Mouse (Mus musculus) stomach, embryonic 15.5 days (tissue): ENCODE results near the gene Zfand5. TPM values are rescaled to one million over a fixed set of nuclear protein-coding genes. Genes with fewer than 3 reads are reported as not detected.

Experiments
- ATAC-seq: fragments of 200-750 bp; cut with Nextera tagmentation; 2 replicates; pipeline ENCODE4 v1.8.0; 2017; ENCODE audit warnings: low read depth, moderate number of reproducible peaks, moderate TSS enrichment; ENCODE audit not compliant: insufficient read depth, low FRiP score
- H3K27ac ChIP-seq: fragments of 300-500 bp; sonication (generic); 2 replicates; pipeline ENCODE4 v1.5.1; 2015; ENCODE audit warnings: mild to moderate bottlenecking, inconsistent platforms
- H3K27me3 ChIP-seq: fragments of 300-500 bp; sonication (generic); replicated peaks from 2 replicates; pipeline ENCODE4 v1.6.1; 2015; ENCODE audit warnings: inconsistent platforms
- H3K36me3 ChIP-seq: fragments of 300-500 bp; sonication (generic); 2 replicates; pipeline ENCODE4 v1.6.1; 2015; ENCODE audit warnings: inconsistent platforms
- H3K4me1 ChIP-seq: fragments of 300-500 bp; sonication (generic); 2 replicates; pipeline ENCODE4 v1.6.1; 2015; ENCODE audit warnings: inconsistent platforms
- H3K4me2 ChIP-seq: fragments of 300-500 bp; sonication (generic); 2 replicates; pipeline ENCODE4 v1.6.1; 2015; ENCODE audit warnings: mild to moderate bottlenecking, inconsistent platforms
- H3K4me3 ChIP-seq: fragments of 300-500 bp; sonication (generic); replicated peaks from 2 replicates; pipeline ENCODE4 v1.5.1; 2015; ENCODE audit warnings: inconsistent platforms
- H3K9ac ChIP-seq: fragments of 300-500 bp; sonication (generic); 2 replicates; pipeline ENCODE4 v1.6.1; 2015; ENCODE audit warnings: inconsistent platforms
- H3K9me3 ChIP-seq: fragments of 300-500 bp; sonication (generic); 2 replicates; pipeline ENCODE4 v1.6.1; 2016; ENCODE audit warnings: inconsistent platforms
- WGBS: fragments of 180-500 bp; shearing (Covaris S2); methylation state at CpG from one replicate; pipeline ENCODE4 v1.1.7; 2015; 5-methylcytosine and 5-hydroxymethylcytosine counted together
- polyA plus RNA-seq: library from polyadenylated mRNA; unstranded; fragments of >200 nt; fragmentation: Nextera tagmentation; extraction: Ambion mirVana; gene quantifications from 2 replicates; pipeline ENCODE4 v1.2.1, GENCODE M21; 2015

Zfand5 gene
- polyA plus RNA-seq, 1 experiment from 2014 or later = 87.9 TPM

- Histone ChIP-seq H3K27me3 (no peaks in the 10 kb centered on the region), H3K4me1 (no peaks in the 10 kb centered on the region), H3K36me3 (no peaks in the 10 kb centered on the region), H3K9ac (no peak overlapping the region), H3K9me3 (no peaks in the 10 kb centered on the region), H3K4me3 (no peak overlapping the region), H3K4me2 (no peak overlapping the region), H3K27ac (no peak overlapping the region)
- 81% methylated on average over 6 of the region's 6 CpGs for WGBS
- no peak for ATAC-seq
These were observed 58.4 kb downstream of the Zfand5 start for GRCm38 (mm10) chr19:21330305-21331115.

GRCm38 (mm10) chr19:21331621-21332155 lies 59.6 kb downstream of the Zfand5 start:
- Histone ChIP-seq H3K4me1 (no peaks in the 10 kb centered on the region), H3K9me3 (no peaks in the 10 kb centered on the region), H3K4me2 (no peak overlapping the region), H3K27me3 (no peaks in the 10 kb centered on the region), H3K36me3 (no peaks in the 10 kb centered on the region), H3K9ac (no peak overlapping the region), H3K4me3 (no peak overlapping the region), H3K27ac (no peak overlapping the region)
- 52% methylated on average over 11 of the region's 11 CpGs for WGBS
- no peak for ATAC-seq

Other genes starting within 250 kb of the Zfand5 start
- 2.7 and 3.4 TPM in 2 replicates for gene Gda, start 201.2 kb downstream of the Zfand5 start, polyA plus RNA-seq